Mouse (Mus musculus) C2C12 (cell line): ENCODE measurements around the gene Tsga13.

ENCODE experiments used
- CEBPB ChIP-seq: IDR thresholded peaks from one replicate; pipeline ENCODE4 v1.6.1; 2011; ENCODE audit warnings: low read depth, mild to moderate bottlenecking, control low read depth, moderate library complexity
- CTCF ChIP-seq: IDR thresholded peaks from one replicate; pipeline ENCODE4 v1.5.1; 2011; ENCODE audit not compliant: control insufficient read depth, insufficient read depth, insufficient read length
- MAX ChIP-seq: IDR thresholded peaks from one replicate; pipeline ENCODE4 v1.6.1; 2011; ENCODE audit warnings: mild to moderate bottlenecking, control low read depth
- MYOD1 ChIP-seq: IDR thresholded peaks from one replicate; pipeline ENCODE4 v1.6.1; 2011; ENCODE audit warnings: low read depth; ENCODE audit not compliant: control insufficient read depth, insufficient read length
- MYOG ChIP-seq: IDR thresholded peaks from one replicate; pipeline ENCODE4 v1.6.1; 2011; ENCODE audit not compliant: control insufficient read depth, insufficient read length; ENCODE audit errors: extremely low read depth
- USF1 ChIP-seq: IDR thresholded peaks from one replicate; pipeline ENCODE4 v1.6.1; 2011; ENCODE audit warnings: low read depth, mild to moderate bottlenecking, control low read depth, moderate library complexity

DNA sequence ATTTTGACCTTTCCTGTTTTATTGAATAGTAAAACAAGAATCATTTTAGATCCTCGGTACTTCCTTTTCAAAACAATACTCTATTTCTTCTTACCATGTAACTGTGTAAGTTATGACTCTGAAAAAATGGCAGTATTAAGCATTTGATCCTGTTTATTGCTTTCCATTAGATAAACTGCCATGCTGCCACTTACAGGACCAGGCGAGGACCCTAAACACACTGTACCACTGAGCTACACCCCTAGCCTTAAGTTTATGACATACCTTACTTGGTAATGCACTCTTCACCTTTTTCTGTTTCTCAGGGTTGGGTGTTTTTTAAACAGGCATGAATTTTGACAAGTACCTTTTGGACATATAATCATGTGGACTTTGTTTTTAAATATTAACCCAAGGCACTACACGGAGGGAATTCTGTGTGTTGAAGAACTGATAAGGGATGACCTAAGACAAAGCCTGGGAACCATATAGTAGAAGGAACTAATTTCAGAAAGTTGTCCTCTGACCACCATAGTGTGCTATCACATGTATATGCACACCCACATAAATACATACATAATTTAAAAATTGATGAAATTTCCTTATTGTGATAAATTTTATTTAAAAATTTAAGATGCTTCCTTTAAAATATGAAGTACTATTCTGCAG is 50.2 kb downstream of the Tsga13 start:
- TF ChIP-seq CTCF (no peak), MYOG (no peak), MAX (no peak), MYOD1 (no peak), USF1 (no peak), CEBPB (no peak)
